Mouse (Mus musculus) gastrocnemius, adult 18-20 months (tissue): Measurements from ENCODE around the gene G430095P16Rik. TPM values are rescaled to one million over a fixed set of nuclear protein-coding genes. Genes with fewer than 3 reads are reported as not detected.
A peak's percentile ranks its signal among the peaks of the same experiment; 100 is the strongest.

Experiments
- DNase-seq: peaks from one replicate; pipeline ENCODE4 v3.0.0; 2021; ENCODE audit warnings: low spot score
- total RNA-seq, 2 experiments: library from RNA; stranded (reverse); gene quantifications; 2 replicates each; pipeline ENCODE4 v1.2.3; 2021

G430095P16Rik gene
- total RNA-seq, 2 experiments from 2014 or later: 0.34 to 0.45 TPM

- no peak for DNase-seq
Observed at GRCm38 (mm10) chr8:84718959-84719690, 3.7 kb upstream of the G430095P16Rik start.

- no peak for DNase-seq
Observed at GRCm38 (mm10) chr8:84722530-84722849, 317 bp upstream of the G430095P16Rik start.

- no peak for DNase-seq
Observed at GRCm38 (mm10) chr8:84723571-84723900, 729 bp downstream of the G430095P16Rik start.

- DNase-seq: no peak
Observed at GRCm38 (mm10) chr8:84724683-84725082, 1.9 kb downstream of the G430095P16Rik start.

GRCm38 (mm10) chr8:84725246-84725940 lies 2.6 kb downstream of the G430095P16Rik start:
- DNase-seq: no peak

GRCm38 (mm10) chr8:84725941-84726259 lies 3.1 kb downstream of the G430095P16Rik start:
- peak; percentile 68 for DNase-seq

- no peak for DNase-seq
Observed at GRCm38 (mm10) chr8:84728474-84728873, 5.7 kb downstream of the G430095P16Rik start.

- no peak for DNase-seq
Observed at GRCm38 (mm10) chr8:84729921-84730362, 7.1 kb downstream of the G430095P16Rik start.

- peak; percentile 62 for DNase-seq
Observed at GRCm38 (mm10) chr8:84730541-84731370, 7.9 kb downstream of the G430095P16Rik start.

- DNase-seq: no peak
Observed at GRCm38 (mm10) chr8:84731371-84732177, 8.8 kb downstream of the G430095P16Rik start.

GRCm38 (mm10) chr8:84732545-84732944 lies 9.7 kb downstream of the G430095P16Rik start:
- no peak for DNase-seq

GRCm38 (mm10) chr8:84732996-84733395 lies 10.2 kb downstream of the G430095P16Rik start:
- DNase-seq: no peak

GRCm38 (mm10) chr8:84733959-84734358 lies 11.2 kb downstream of the G430095P16Rik start:
- DNase-seq: no peak

GRCm38 (mm10) chr8:84734680-84735079 lies 11.9 kb downstream of the G430095P16Rik start:
- DNase-seq: no peak

GRCm38 (mm10) chr8:84735597-84735996 lies 12.8 kb downstream of the G430095P16Rik start:
- DNase-seq: peak; percentile 78

- no peak for DNase-seq
Observed at GRCm38 (mm10) chr8:84736521-84736920, 13.7 kb downstream of the G430095P16Rik start.

GRCm38 (mm10) chr8:84737608-84738007 lies 14.8 kb downstream of the G430095P16Rik start:
- DNase-seq: peak; percentile 84

- DNase-seq: no peak
Observed at GRCm38 (mm10) chr8:84738266-84738665, 15.5 kb downstream of the G430095P16Rik start.

GRCm38 (mm10) chr8:84738715-84739400 lies 16.1 kb downstream of the G430095P16Rik start:
- DNase-seq: no peak

GRCm38 (mm10) chr8:84739401-84739742 lies 16.6 kb downstream of the G430095P16Rik start:
- no peak for DNase-seq
